Mouse (Mus musculus): Measurements from ENCODE around the gene Pik3r1. TPM values are rescaled to one million over a fixed set of nuclear protein-coding genes. Genes with fewer than 3 reads are reported as not detected.

Gene Pik3r1
- polyA plus RNA-seq, 1 experiment from 2014 or later = 16.6 TPM

GRCm38 (mm10) chr13:101701632-101702031, 66.4 kb downstream of the Pik3r1 start:
- WGBS (ENCODE audit: insufficient replicate concordance) = 89% methylated on average over 8 of the region's 8 CpGs
- H3K9ac ChIP-seq (ENCODE audit: low read depth, low read length) = no peak overlapping the region
- no peak overlapping the region for H3K4me3 ChIP-seq (ENCODE audit: low read depth, low read length)
- no peak for ATAC-seq (replicated peaks; ENCODE audit: insufficient number of reproducible peaks, low FRiP score, low TSS enrichment)
- H3K27ac ChIP-seq (ENCODE audit: low read depth, low read length) = no peak overlapping the region
- peaks cover 2% of the 10 kb centered on the region; the same call in 1 of the 2 replicates for H3K36me3 ChIP-seq (ENCODE audit: control insufficient read depth, insufficient read depth, low read length)
- no peaks in the 10 kb centered on the region for H3K9me3 ChIP-seq (replicated peaks; ENCODE audit: control insufficient read depth, low read length)
- no peak overlapping the region for H3K4me2 ChIP-seq
- H3K4me1 ChIP-seq (ENCODE audit: control insufficient read depth, insufficient read depth, low read length) = no peaks in the 10 kb centered on the region
- no peaks in the 10 kb centered on the region for H3K27me3 ChIP-seq (ENCODE audit: control insufficient read depth, insufficient read depth, low read length)

GRCm38 (mm10) chr13:101699742-101700141, 68.3 kb downstream of the Pik3r1 start:
- WGBS (ENCODE audit: insufficient replicate concordance) = 89% methylated on average over 5 of the region's 5 CpGs
- no peak overlapping the region for H3K4me3 ChIP-seq (ENCODE audit: low read depth, low read length)

GRCm38 (mm10) chr13:101697966-101698365, 70.1 kb downstream of the Pik3r1 start:
- no peak for ATAC-seq (replicated peaks; ENCODE audit: insufficient number of reproducible peaks, low FRiP score, low TSS enrichment)
- Histone ChIP-seq H3K9ac (ENCODE audit: low read depth, low read length) (no peak overlapping the region), H3K4me1 (ENCODE audit: control insufficient read depth, insufficient read depth, low read length) (peaks cover 6% of the 10 kb centered on the region; the same call in 1 of the 2 replicates), H3K4me3 (ENCODE audit: low read depth, low read length) (no peak overlapping the region), H3K27ac (ENCODE audit: low read depth, low read length) (no peak overlapping the region), H3K4me2 (no peak overlapping the region), H3K27me3 (ENCODE audit: control insufficient read depth, insufficient read depth, low read length) (no peaks in the 10 kb centered on the region), H3K36me3 (ENCODE audit: control insufficient read depth, insufficient read depth, low read length) (peaks cover 2% of the 10 kb centered on the region; the same call in 1 of the 2 replicates), H3K9me3 (replicated peaks; ENCODE audit: control insufficient read depth, low read length) (no peaks in the 10 kb centered on the region)
- WGBS (ENCODE audit: insufficient replicate concordance) = 76% methylated on average over 5 of the region's 5 CpGs

More at GRCm38 (mm10) chr13:101699742-101700141, 68.3 kb downstream of the Pik3r1 start:
- no peak for ATAC-seq (replicated peaks; ENCODE audit: insufficient number of reproducible peaks, low FRiP score, low TSS enrichment)
- H3K9ac ChIP-seq (ENCODE audit: low read depth, low read length) = no peak overlapping the region
- no peaks in the 10 kb centered on the region for H3K4me1 ChIP-seq (ENCODE audit: control insufficient read depth, insufficient read depth, low read length)
- H3K9me3 ChIP-seq (replicated peaks; ENCODE audit: control insufficient read depth, low read length) = no peaks in the 10 kb centered on the region
- no peaks in the 10 kb centered on the region for H3K27me3 ChIP-seq (ENCODE audit: control insufficient read depth, insufficient read depth, low read length)
- peaks cover 2% of the 10 kb centered on the region; the same call in 1 of the 2 replicates for H3K36me3 ChIP-seq (ENCODE audit: control insufficient read depth, insufficient read depth, low read length)
- H3K4me2 ChIP-seq = no peak overlapping the region
- H3K27ac ChIP-seq (ENCODE audit: low read depth, low read length) = no peak overlapping the region

- WGBS (ENCODE audit: insufficient replicate concordance) = 70% methylated on average over 5 of the region's 5 CpGs
- Histone ChIP-seq H3K36me3 (ENCODE audit: control insufficient read depth, insufficient read depth, low read length) (peaks cover 2% of the 10 kb centered on the region; the same call in 1 of the 2 replicates), H3K4me3 (ENCODE audit: low read depth, low read length) (no peak overlapping the region), H3K9me3 (replicated peaks; ENCODE audit: control insufficient read depth, low read length) (no peaks in the 10 kb centered on the region), H3K27me3 (ENCODE audit: control insufficient read depth, insufficient read depth, low read length) (no peaks in the 10 kb centered on the region), H3K9ac (ENCODE audit: low read depth, low read length) (no peak overlapping the region), H3K4me1 (ENCODE audit: control insufficient read depth, insufficient read depth, low read length) (peaks cover 6% of the 10 kb centered on the region; the same call in 1 of the 2 replicates), H3K27ac (ENCODE audit: low read depth, low read length) (no peak overlapping the region), H3K4me2 (no peak overlapping the region)
- no peak for ATAC-seq (replicated peaks; ENCODE audit: insufficient number of reproducible peaks, low FRiP score, low TSS enrichment)
Observed at GRCm38 (mm10) chr13:101697461-101697860, 70.6 kb downstream of the Pik3r1 start.

- H3K36me3 ChIP-seq (ENCODE audit: control insufficient read depth, insufficient read depth, low read length) = peaks cover 1% of the 10 kb centered on the region; the same call in 1 of the 2 replicates
- 78% methylated on average over 7 of the region's 7 CpGs for WGBS (ENCODE audit: insufficient replicate concordance)
- no peak for ATAC-seq (replicated peaks; ENCODE audit: insufficient number of reproducible peaks, low FRiP score, low TSS enrichment)
- H3K9me3 ChIP-seq (replicated peaks; ENCODE audit: control insufficient read depth, low read length) = no peaks in the 10 kb centered on the region
- no peaks in the 10 kb centered on the region for H3K27me3 ChIP-seq (ENCODE audit: control insufficient read depth, insufficient read depth, low read length)
- H3K9ac ChIP-seq (ENCODE audit: low read depth, low read length) = 0 out of 2 replicates have a peak overlapping the region, but pooled peaks have one; percentile 10
- H3K27ac ChIP-seq (ENCODE audit: low read depth, low read length) = no peak overlapping the region
- H3K4me2 ChIP-seq = no peak overlapping the region
- H3K4me1 ChIP-seq (ENCODE audit: control insufficient read depth, insufficient read depth, low read length) = peaks cover 6% of the 10 kb centered on the region; the same call in 1 of the 2 replicates
- no peak overlapping the region for H3K4me3 ChIP-seq (ENCODE audit: low read depth, low read length)
Observed at GRCm38 (mm10) chr13:101696827-101697226, 71.2 kb downstream of the Pik3r1 start.

GRCm38 (mm10) chr13:101696316-101696715, 71.7 kb downstream of the Pik3r1 start:
- no peaks in the 10 kb centered on the region; the same call in 1 of the 2 replicates for H3K36me3 ChIP-seq (ENCODE audit: control insufficient read depth, insufficient read depth, low read length)
- no peak overlapping the region for H3K4me3 ChIP-seq (ENCODE audit: low read depth, low read length)
- 63% methylated on average over 3 of the region's 3 CpGs for WGBS (ENCODE audit: insufficient replicate concordance)
- ATAC-seq (replicated peaks; ENCODE audit: insufficient number of reproducible peaks, low FRiP score, low TSS enrichment) = no peak
- no peaks in the 10 kb centered on the region for H3K27me3 ChIP-seq (ENCODE audit: control insufficient read depth, insufficient read depth, low read length)
- no peaks in the 10 kb centered on the region for H3K9me3 ChIP-seq (replicated peaks; ENCODE audit: control insufficient read depth, low read length)
- H3K27ac ChIP-seq (ENCODE audit: low read depth, low read length) = no peak overlapping the region
- H3K4me2 ChIP-seq = no peak overlapping the region
- no peak overlapping the region for H3K9ac ChIP-seq (ENCODE audit: low read depth, low read length)
- peaks cover 7% of the 10 kb centered on the region for H3K4me1 ChIP-seq (ENCODE audit: control insufficient read depth, insufficient read depth, low read length)

- H3K27me3 ChIP-seq (ENCODE audit: control insufficient read depth, insufficient read depth, low read length) = no peaks in the 10 kb centered on the region
- no peaks in the 10 kb centered on the region for H3K9me3 ChIP-seq (replicated peaks; ENCODE audit: control insufficient read depth, low read length)
- H3K9ac ChIP-seq (ENCODE audit: low read depth, low read length) = no peak overlapping the region
- no peak overlapping the region for H3K27ac ChIP-seq (ENCODE audit: low read depth, low read length)
- no peak for ATAC-seq (replicated peaks; ENCODE audit: insufficient number of reproducible peaks, low FRiP score, low TSS enrichment)
- WGBS (ENCODE audit: insufficient replicate concordance) = 6% methylated on average over 7 of the region's 7 CpGs
- no peaks in the 10 kb centered on the region; the same call in 1 of the 2 replicates for H3K36me3 ChIP-seq (ENCODE audit: control insufficient read depth, insufficient read depth, low read length)
- H3K4me1 ChIP-seq (ENCODE audit: control insufficient read depth, insufficient read depth, low read length) = peaks cover 12% of the 10 kb centered on the region
- H3K4me3 ChIP-seq (ENCODE audit: low read depth, low read length) = no peak overlapping the region
- no peak overlapping the region for H3K4me2 ChIP-seq
Observed at GRCm38 (mm10) chr13:101695876-101696275, 72.1 kb downstream of the Pik3r1 start.

GRCm38 (mm10) chr13:101694496-101695251, 73.3 kb downstream of the Pik3r1 start:
- H3K27me3 ChIP-seq (ENCODE audit: control insufficient read depth, insufficient read depth, low read length) = no peaks in the 10 kb centered on the region
- H3K9me3 ChIP-seq (replicated peaks; ENCODE audit: control insufficient read depth, low read length) = no peaks in the 10 kb centered on the region
- peak overlapping the region; percentile 87 for H3K4me2 ChIP-seq
- no peaks in the 10 kb centered on the region; the same call in 1 of the 2 replicates for H3K36me3 ChIP-seq (ENCODE audit: control insufficient read depth, insufficient read depth, low read length)
- peak overlapping the region; percentile 81 for H3K9ac ChIP-seq (ENCODE audit: low read depth, low read length)
- H3K4me3 ChIP-seq (ENCODE audit: low read depth, low read length) = peak overlapping the region; percentile 54
- peak overlapping the region; percentile 70 for H3K27ac ChIP-seq (ENCODE audit: low read depth, low read length)
- WGBS (ENCODE audit: insufficient replicate concordance) = 1% methylated on average over 48 of the region's 48 CpGs
- ATAC-seq (replicated peaks; ENCODE audit: insufficient number of reproducible peaks, low FRiP score, low TSS enrichment) = peak; percentile 51; the same call in 1 of the 2 replicates
- H3K4me1 ChIP-seq (ENCODE audit: control insufficient read depth, insufficient read depth, low read length) = peaks cover 13% of the 10 kb centered on the region

All from heart, embryonic 11.5 days (tissue).